Mouse (Mus musculus) kidney, adult 2 months (tissue): ENCODE measurements at regions not wholly inside any gene's neighbourhood (a gene's known extent, or its start where the extent isn't known, plus 50 kb on each side); places are given as distances from the start of the nearest gene placed in this dataset.

Source experiments
- DNase-seq: peaks from one replicate; pipeline ENCODE4 v3.0.0; 2021
- H3K27ac ChIP-seq: fragments of 200-500 bp; 2 replicates; pipeline ENCODE4 v1.5.1; 2012; ENCODE audit warnings: low read depth, low read length, control low read depth, inconsistent platforms; ENCODE audit not compliant: insufficient read depth
- H3K27me3 ChIP-seq: fragments of 200-500 bp; replicated peaks from 2 replicates; pipeline ENCODE4 v1.6.1; 2012; ENCODE audit warnings: mild to moderate bottlenecking, moderate library complexity, low read length, inconsistent platforms; ENCODE audit not compliant: control insufficient read depth, insufficient read depth
- H3K36me3 ChIP-seq: fragments of 200-500 bp; 2 replicates; pipeline ENCODE4 v1.6.1; 2012; ENCODE audit warnings: mild to moderate bottlenecking, moderate library complexity, low read length, inconsistent platforms; ENCODE audit not compliant: control insufficient read depth, insufficient read depth
- H3K4me1 ChIP-seq: fragments of 200-500 bp; 2 replicates; pipeline ENCODE4 v1.6.1; 2011; ENCODE audit warnings: low read length; ENCODE audit not compliant: control insufficient read depth, insufficient read depth
- H3K4me3 ChIP-seq: fragments of 200-500 bp; 2 replicates; pipeline ENCODE4 v1.5.1; 2011; ENCODE audit warnings: mild to moderate bottlenecking, low read depth, low read length, control low read depth; ENCODE audit not compliant: insufficient read depth
- CTCF ChIP-seq: fragments of 200-500 bp; conservative IDR thresholded peaks from 2 replicates; pipeline ENCODE4 v1.5.1; 2011; ENCODE audit warnings: low read depth, mild to moderate bottlenecking, control low read depth, low read length, moderate library complexity, mixed read lengths; ENCODE audit not compliant: insufficient read depth, insufficient read length
- POLR2A ChIP-seq: fragments of 200-500 bp; IDR thresholded peaks from one replicate; pipeline ENCODE4 v1.6.1; 2011; ENCODE audit warnings: low read depth, low read length, control low read depth
- WGBS: fragments of 180-500 bp; shearing (Covaris S2); methylation state at CpG from one replicate; pipeline ENCODE4 v1.1.7; 2018; 5-methylcytosine and 5-hydroxymethylcytosine counted together

DNA sequence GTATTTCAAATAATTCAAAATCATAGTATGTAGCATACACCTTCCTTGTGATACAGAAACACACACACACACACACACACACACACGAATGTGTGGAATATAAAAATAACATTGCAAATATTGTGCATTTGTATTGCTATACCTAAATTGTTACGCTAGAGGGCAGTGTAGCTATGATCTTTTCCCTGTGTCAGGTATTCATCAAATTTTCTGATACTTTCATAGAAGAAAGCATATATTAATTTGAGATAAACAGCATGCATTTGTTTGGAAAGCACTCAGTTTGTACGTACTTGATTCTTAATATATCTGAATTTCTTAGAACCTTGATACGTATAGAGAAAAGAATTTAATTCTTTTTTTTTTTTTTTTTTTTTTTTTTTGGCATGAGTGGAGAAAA lies 1700.9 kb upstream of the Sel1l start:
- Histone ChIP-seq H3K36me3 (no peaks in the 10 kb centered on the region), H3K27ac (no peak overlapping the region), H3K4me3 (no peak overlapping the region), H3K4me1 (no peaks in the 10 kb centered on the region), H3K27me3 (no peaks in the 10 kb centered on the region)
- TF ChIP-seq POLR2A (no peak), CTCF (no peak)
- 24% methylated on average over 4 of the region's 4 CpGs for WGBS
- peak; percentile 6 for DNase-seq

DNA sequence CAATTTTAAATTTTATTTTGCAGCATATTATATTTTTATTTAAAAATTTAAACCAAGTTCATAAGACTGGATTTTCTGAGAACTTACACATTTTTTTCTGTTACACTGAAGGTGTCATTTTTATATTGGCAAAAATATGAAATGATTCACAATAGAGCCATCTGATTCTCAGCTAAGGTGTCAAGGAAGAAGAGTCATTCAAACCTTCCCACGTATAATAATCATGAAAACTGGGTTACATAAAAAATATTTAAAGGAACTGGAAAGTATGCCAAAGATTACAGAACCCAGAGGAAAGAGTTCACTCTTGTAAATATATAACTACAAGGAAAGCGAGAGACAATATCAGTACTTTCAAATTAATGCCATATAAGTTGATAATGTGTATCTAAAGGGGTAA lies 1674.5 kb upstream of the Sel1l start:
- no peak for DNase-seq
- 79% methylated on average over 2 of the region's 2 CpGs for WGBS
- Histone ChIP-seq H3K27ac (no peak overlapping the region), H3K4me3 (no peak overlapping the region), H3K4me1 (no peaks in the 10 kb centered on the region), H3K27me3 (no peaks in the 10 kb centered on the region), H3K36me3 (no peaks in the 10 kb centered on the region)
- TF ChIP-seq CTCF (no peak), POLR2A (no peak)

DNA sequence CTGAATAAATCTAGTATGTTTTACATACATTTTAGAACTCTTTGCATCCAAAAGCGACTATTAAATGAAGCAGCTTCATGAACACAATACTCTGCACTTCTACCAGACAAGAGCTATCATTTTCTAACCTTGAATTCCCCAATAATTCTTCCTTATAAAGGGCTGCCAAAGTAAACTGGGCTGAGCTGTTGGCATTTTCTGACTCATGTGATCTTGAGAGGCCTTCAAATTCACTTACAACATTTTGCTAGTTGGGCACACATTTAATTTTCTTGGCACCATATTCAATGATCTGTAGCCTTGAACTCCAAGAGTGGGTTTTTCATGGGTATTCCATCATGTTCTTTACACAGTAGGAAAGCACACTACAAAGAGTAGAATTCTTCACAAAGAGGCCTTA lies 1637.4 kb upstream of the Sel1l start:
- no peak for DNase-seq
- WGBS = 71% methylated on average over 1 of the region's 1 CpGs
- TF ChIP-seq CTCF = no peak
- no peak for TF ChIP-seq POLR2A
- no peak overlapping the region for H3K27ac ChIP-seq
- no peaks in the 10 kb centered on the region for H3K4me1 ChIP-seq
- no peaks in the 10 kb centered on the region for H3K27me3 ChIP-seq
- no peak overlapping the region for H3K4me3 ChIP-seq
- no peaks in the 10 kb centered on the region for H3K36me3 ChIP-seq

DNA sequence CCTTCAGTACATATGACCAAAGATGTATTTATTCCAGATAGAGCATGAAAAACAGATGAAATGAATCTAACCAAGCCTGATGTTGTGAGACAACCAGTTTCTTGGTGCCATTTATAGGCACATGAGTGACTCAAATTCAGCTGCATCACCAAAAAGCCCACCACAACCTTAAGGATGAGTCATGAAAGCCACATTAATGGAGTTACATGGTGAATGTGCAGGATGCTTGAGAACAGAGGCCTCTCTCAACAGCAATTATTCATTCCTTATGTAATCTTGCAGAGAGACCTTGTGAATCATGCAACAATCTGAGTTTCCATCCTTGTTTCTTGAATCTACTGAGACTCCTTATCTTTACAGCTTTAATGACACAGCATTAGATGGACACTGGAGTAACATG lies 1613.1 kb upstream of the Sel1l start:
- Histone ChIP-seq H3K4me3 (no peak overlapping the region), H3K27ac (no peak overlapping the region), H3K4me1 (no peaks in the 10 kb centered on the region), H3K36me3 (no peaks in the 10 kb centered on the region), H3K27me3 (no peaks in the 10 kb centered on the region)
- DNase-seq = no peak
- TF ChIP-seq POLR2A (no peak), CTCF (no peak)

DNA sequence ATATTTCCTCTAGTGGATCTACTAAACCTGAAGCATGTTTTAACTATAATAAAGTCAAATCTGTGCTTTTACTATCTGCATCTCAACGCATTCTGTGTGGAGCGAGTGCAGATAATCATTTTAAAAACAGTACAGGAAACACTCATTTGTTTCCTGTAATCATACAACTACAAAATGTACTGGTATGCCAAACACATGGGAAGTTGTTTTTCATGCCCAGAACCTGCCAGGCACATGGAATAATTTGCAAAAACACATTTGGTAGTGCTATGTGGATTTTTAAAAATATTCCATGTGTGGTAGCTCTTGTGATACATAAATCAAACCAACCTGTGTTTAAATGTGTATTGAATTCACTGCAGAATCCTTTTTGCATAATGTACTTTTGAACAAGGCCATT lies 1600.5 kb upstream of the Sel1l start:
- Histone ChIP-seq H3K36me3 (no peaks in the 10 kb centered on the region), H3K4me1 (no peaks in the 10 kb centered on the region)
- 81% methylated on average over 2 of the region's 2 CpGs for WGBS

DNA sequence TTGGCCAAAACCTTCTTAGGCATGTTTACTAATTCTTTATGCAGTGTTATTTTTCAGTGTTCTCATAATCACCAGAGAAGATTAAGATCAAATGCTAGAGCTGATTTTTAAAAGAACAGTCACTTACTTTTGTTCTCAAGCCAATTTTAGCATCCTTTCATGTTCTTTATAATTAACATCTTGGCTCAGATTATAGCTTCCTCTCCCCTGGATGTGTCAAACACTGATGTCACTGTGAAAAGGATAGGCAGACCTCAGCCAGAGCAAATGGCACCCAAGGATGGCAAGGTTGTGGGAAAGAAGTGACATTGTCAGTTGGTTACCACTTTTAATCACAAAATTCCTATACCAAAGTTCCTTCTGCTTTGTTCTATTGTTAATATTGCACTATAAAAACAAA lies 1580.3 kb upstream of the Sel1l start:
- DNase-seq = no peak
- Histone ChIP-seq H3K36me3 (no peaks in the 10 kb centered on the region), H3K27me3 (no peaks in the 10 kb centered on the region), H3K4me1 (no peaks in the 10 kb centered on the region), H3K27ac (no peak overlapping the region), H3K4me3 (no peak overlapping the region)
- TF ChIP-seq CTCF = no peak
- TF ChIP-seq POLR2A = no peak

More for the DNA sequence above, 1600.5 kb upstream of the Sel1l start:
- Histone ChIP-seq H3K27me3 (no peaks in the 10 kb centered on the region), H3K4me3 (no peak overlapping the region), H3K27ac (no peak overlapping the region)
- no peak for TF ChIP-seq POLR2A
- TF ChIP-seq CTCF = no peak
- DNase-seq = no peak

DNA sequence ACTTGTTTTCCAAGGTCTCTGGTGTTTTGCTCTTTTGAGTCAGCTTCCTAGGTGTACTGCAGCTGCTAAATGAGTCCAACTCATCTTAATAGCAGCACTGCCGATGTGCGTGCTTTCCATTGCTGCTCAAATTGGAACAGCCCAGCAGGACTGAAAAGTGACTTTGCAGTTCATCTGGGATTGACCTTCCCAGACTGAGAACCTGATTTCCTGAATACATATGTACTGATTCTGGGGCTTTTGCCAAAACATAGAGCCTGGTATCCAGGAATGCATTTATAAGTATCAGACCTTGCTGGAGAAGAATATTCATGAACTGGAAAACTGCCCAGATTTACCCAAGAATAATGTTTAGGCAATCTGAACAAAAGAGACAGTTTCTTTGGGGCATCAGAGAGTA lies 1579.0 kb upstream of the Sel1l start:
- WGBS = 63% methylated on average over 2 of the region's 2 CpGs
- DNase-seq = no peak

DNA sequence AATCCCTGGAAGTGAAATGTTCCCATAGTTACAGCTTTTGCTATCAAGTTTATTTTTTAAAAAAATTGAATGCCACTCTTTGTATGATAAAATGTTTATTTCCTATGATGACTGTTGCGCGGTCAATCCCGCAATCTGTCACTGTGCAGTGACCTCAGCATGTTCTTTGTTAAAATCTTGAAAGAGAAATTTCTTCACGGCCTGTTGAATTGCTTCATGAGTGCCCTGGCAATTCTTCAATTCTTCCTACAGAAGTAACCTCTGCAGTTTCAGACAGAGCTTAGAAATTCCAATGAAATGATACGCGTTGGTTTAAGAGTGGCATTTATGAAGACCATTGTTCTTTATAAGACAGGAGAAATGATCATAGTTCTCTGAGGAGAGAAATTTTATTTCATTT lies 1567.4 kb upstream of the Sel1l start:
- no peak overlapping the region for H3K4me3 ChIP-seq
- no peaks in the 10 kb centered on the region for H3K4me1 ChIP-seq
- no peak for DNase-seq
- TF ChIP-seq CTCF (no peak), POLR2A (no peak)
- H3K27ac ChIP-seq = no peak overlapping the region
- H3K36me3 ChIP-seq = no peaks in the 10 kb centered on the region
- H3K27me3 ChIP-seq = no peaks in the 10 kb centered on the region
- WGBS = 69% methylated on average over 6 of the region's 6 CpGs

More for the DNA sequence above, 1579.0 kb upstream of the Sel1l start:
- Histone ChIP-seq H3K4me1 (no peaks in the 10 kb centered on the region), H3K4me3 (no peak overlapping the region), H3K27me3 (no peaks in the 10 kb centered on the region), H3K36me3 (no peaks in the 10 kb centered on the region), H3K27ac (no peak overlapping the region)
- no peak for TF ChIP-seq POLR2A
